ENCODE assay signal across 13 mouse cellular contexts in the genomic region with DNA sequence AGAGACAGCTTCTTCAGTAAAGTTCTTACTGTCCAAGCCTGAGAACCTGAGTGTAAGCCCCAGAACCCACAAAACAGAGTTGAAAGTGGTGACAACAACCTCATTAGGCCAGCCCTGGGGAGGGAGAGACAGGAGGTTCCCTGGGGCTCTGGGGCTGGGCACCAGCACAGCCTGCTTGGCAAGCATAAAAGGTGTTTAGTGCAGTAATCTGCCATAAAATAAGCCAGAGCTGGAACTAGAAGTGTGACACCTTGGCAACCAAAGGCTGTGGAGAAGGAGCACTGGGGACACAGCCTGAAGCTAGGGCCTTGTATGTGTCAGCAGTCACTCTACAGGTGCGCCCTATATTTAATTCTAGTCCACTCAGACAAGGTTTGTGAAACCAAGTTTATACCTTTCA.
DNase-seq lines count a peak whose midpoint lies in the region; ATAC-seq and TF ChIP-seq lines count a peak whose summit lies in the region.
"Had no signal": no experiment of that assay in that cellular context is flagged by ENCODE, and none has a peak within 500 bp of the region (broad histone marks: within the 10 kb centered on the region; RNA-seq: fewer than 3 reads in every experiment).

No protein-coding gene starts in this region.

- no peaks in the 10 kb centered on the region for H3K9me3 ChIP-seq in forebrain, embryonic 16.5 days (ENCODE audit: control insufficient read depth, low read length)
- H3K9me3 ChIP-seq in midbrain, embryonic 16.5 days (replicated peaks; ENCODE audit: control insufficient read depth, low read length, poor library complexity, severe bottlenecking), result no peaks in the 10 kb centered on the region
- H3K9me3 ChIP-seq in midbrain, postnatal 0 days (ENCODE audit: low read length), result no peaks in the 10 kb centered on the region
- H3K9me3 ChIP-seq: limb, embryonic 15.5 days; midbrain, embryonic 13.5 days; neural tube, embryonic 15.5 days had no signal

- no peak overlapping the region for H3K4me2 ChIP-seq in forebrain, embryonic 16.5 days (ENCODE audit: low read length)
- no peak overlapping the region for H3K4me2 ChIP-seq in midbrain, embryonic 16.5 days (ENCODE audit: low read length)
- H3K4me2 ChIP-seq in midbrain, postnatal 0 days (ENCODE audit: low read depth, low read length, poor library complexity, severe bottlenecking), result no peak overlapping the region
- H3K4me2 ChIP-seq: limb, embryonic 15.5 days; midbrain, embryonic 13.5 days; neural tube, embryonic 15.5 days had no signal

- H3K9ac ChIP-seq in forebrain, embryonic 16.5 days (replicated peaks; ENCODE audit: low read depth, low read length), result no peak overlapping the region
- H3K9ac ChIP-seq in midbrain, embryonic 16.5 days (ENCODE audit: low read depth, low read length), result no peak overlapping the region
- no peak overlapping the region for H3K9ac ChIP-seq in midbrain, postnatal 0 days (replicated peaks; ENCODE audit: low read length, poor library complexity, severe bottlenecking)
- H3K9ac ChIP-seq: limb, embryonic 15.5 days; midbrain, embryonic 13.5 days; neural tube, embryonic 15.5 days had no signal

- no peak overlapping the region for H3K27ac ChIP-seq in forebrain, embryonic 16.5 days (ENCODE audit: low read length)
- no peak overlapping the region for H3K27ac ChIP-seq in midbrain, embryonic 16.5 days (ENCODE audit: low read length)
- no peak overlapping the region for H3K27ac ChIP-seq in midbrain, postnatal 0 days (ENCODE audit: low read depth, low read length)
- H3K27ac ChIP-seq: limb, embryonic 15.5 days; midbrain, embryonic 13.5 days; neural tube, embryonic 15.5 days had no signal

- peak; percentile 81 for ATAC-seq in forebrain, embryonic 16.5 days
- no peak for ATAC-seq in midbrain, embryonic 16.5 days
- ATAC-seq in midbrain, postnatal 0 days (ENCODE audit: low FRiP score), result no peak
- ATAC-seq in CD4-positive, CD25-positive, alpha-beta regulatory T cell, adult 4 months, result no peak
- ATAC-seq: hindbrain, embryonic 16.5 days; midbrain, embryonic 13.5 days had no signal

- H3K36me3 ChIP-seq in forebrain, embryonic 16.5 days (ENCODE audit: control insufficient read depth, insufficient read depth), result no peaks in the 10 kb centered on the region
- H3K36me3 ChIP-seq in midbrain, embryonic 16.5 days (ENCODE audit: control insufficient read depth, insufficient read depth, low read length), result no peaks in the 10 kb centered on the region
- H3K36me3 ChIP-seq in midbrain, postnatal 0 days (ENCODE audit: insufficient read depth, low read length), result no peaks in the 10 kb centered on the region
- H3K36me3 ChIP-seq: limb, embryonic 15.5 days; midbrain, embryonic 13.5 days; neural tube, embryonic 15.5 days had no signal

- TF ChIP-seq CTCF in midbrain, postnatal 0 days (IDR thresholded peaks at IDR 0.05), result no peak

- H3K27me3 ChIP-seq in forebrain, embryonic 16.5 days (replicated peaks; ENCODE audit: control insufficient read depth, insufficient read depth, low read length), result no peaks in the 10 kb centered on the region
- no peaks in the 10 kb centered on the region for H3K27me3 ChIP-seq in midbrain, embryonic 16.5 days (ENCODE audit: control insufficient read depth, insufficient read depth, low read depth, low read length)
- H3K27me3 ChIP-seq in midbrain, postnatal 0 days (ENCODE audit: insufficient read depth, low read length), result no peaks in the 10 kb centered on the region
- H3K27me3 ChIP-seq: CH12.LX; limb, embryonic 15.5 days; midbrain, embryonic 13.5 days; neural tube, embryonic 15.5 days had no signal

- H3K4me1 ChIP-seq in forebrain, embryonic 16.5 days (replicated peaks; ENCODE audit: control insufficient read depth, insufficient read depth, low read length), result no peaks in the 10 kb centered on the region; the same call in 1 of the 2 replicates
- H3K4me1 ChIP-seq in midbrain, embryonic 16.5 days (ENCODE audit: control insufficient read depth, insufficient read depth, low read length), result no peaks in the 10 kb centered on the region
- H3K4me1 ChIP-seq in midbrain, postnatal 0 days (ENCODE audit: insufficient read depth, low read length), result no peaks in the 10 kb centered on the region
- H3K4me1 ChIP-seq: neural tube, embryonic 15.5 days had no signal

- peak; percentile 6 to 12 for DNase-seq in heart, adult 9 months (ENCODE audit: low spot score in 2 of 2)
- no peak for DNase-seq in heart, adult 8-10 months (ENCODE audit: low spot score)
- DNase-seq in brain, adult 2 months (ENCODE audit: low read depth, low spot score), result peak; percentile 68
- peak; percentile 28 for DNase-seq in cerebellum, adult 8-10 months
- no peak for DNase-seq in midbrain, postnatal 0 days (ENCODE audit: low spot score)

- WGBS in forebrain, embryonic 16.5 days, result 76% methylated on average over 1 of the region's 1 CpGs
- WGBS in midbrain, embryonic 16.5 days, result 94% methylated on average over 1 of the region's 1 CpGs
- 89% methylated on average over 1 of the region's 1 CpGs for whole genome bisulfite sequencing in midbrain, postnatal 0 days

- no peak overlapping the region for H3K4me3 ChIP-seq in forebrain, embryonic 16.5 days (replicated peaks; ENCODE audit: low read length)
- H3K4me3 ChIP-seq in midbrain, embryonic 16.5 days (ENCODE audit: low read depth, low read length), result no peak overlapping the region
- H3K4me3 ChIP-seq in midbrain, postnatal 0 days (ENCODE audit: low read depth, low read length), result no peak overlapping the region
- H3K4me3 ChIP-seq: limb, embryonic 15.5 days; midbrain, embryonic 13.5 days; neural tube, embryonic 15.5 days had no signal

Comparison
In these comparisons a context has a peak if more than half of its experiments do, and no peak if none do; other contexts are left out.
1. DNase-seq: peak in heart, adult 9 months (2 of 2), brain, adult 2 months (single experiment) and cerebellum, adult 8-10 months (single experiment); none in heart, adult 8-10 months (single experiment) and midbrain, postnatal 0 days (single experiment).